Mouse (Mus musculus) CH12.LX (cell line): ENCODE data around the gene Tppp.

ENCODE experiments used
- MEF2A ChIP-seq: IDR thresholded peaks from 2 replicates; pipeline ENCODE4 v1.6.1; 2014; ENCODE audit warnings: low read depth, mild to moderate bottlenecking, inconsistent platforms, low read length, improper control_type of control experiment, borderline replicate concordance
- PAX5 ChIP-seq: IDR thresholded peaks from 2 replicates; pipeline ENCODE4 v1.6.1; 2012; ENCODE audit warnings: low read length, inconsistent platforms, mixed read lengths
- POLR2A ChIP-seq: IDR thresholded peaks from 2 replicates; pipeline ENCODE4 v1.6.1; 2011; ENCODE audit warnings: low read depth, mild to moderate bottlenecking, improper control_type of control experiment, low read length
- ZMIZ1 ChIP-seq: IDR thresholded peaks from 2 replicates; pipeline ENCODE4 v1.6.1; 2012; ENCODE audit warnings: low read depth, mild to moderate bottlenecking, inconsistent platforms, low read length, improper control_type of control experiment

GRCm38 (mm10) chr13:74056194-74056593 is 47.0 kb downstream of the Tppp start:
- TF ChIP-seq MEF2A (no peak), PAX5 (no peak), POLR2A (no peak), ZMIZ1 (no peak)
